Mouse (Mus musculus) cerebellum, adult 2 months (tissue): ENCODE data around the gene Hoxc5.

Experiments
- CTCF ChIP-seq: fragments of 200-500 bp; IDR thresholded peaks from 2 replicates; pipeline ENCODE4 v1.5.1; 2011; ENCODE audit warnings: low read depth, mild to moderate bottlenecking, control low read depth, low read length, moderate library complexity, borderline replicate concordance; ENCODE audit not compliant: insufficient read depth
- POLR2A ChIP-seq: fragments of 200-500 bp; IDR thresholded peaks from 2 replicates; pipeline ENCODE4 v1.6.1; 2011; ENCODE audit warnings: low read length, control low read depth, borderline replicate concordance; ENCODE audit not compliant: insufficient read depth

DNA sequence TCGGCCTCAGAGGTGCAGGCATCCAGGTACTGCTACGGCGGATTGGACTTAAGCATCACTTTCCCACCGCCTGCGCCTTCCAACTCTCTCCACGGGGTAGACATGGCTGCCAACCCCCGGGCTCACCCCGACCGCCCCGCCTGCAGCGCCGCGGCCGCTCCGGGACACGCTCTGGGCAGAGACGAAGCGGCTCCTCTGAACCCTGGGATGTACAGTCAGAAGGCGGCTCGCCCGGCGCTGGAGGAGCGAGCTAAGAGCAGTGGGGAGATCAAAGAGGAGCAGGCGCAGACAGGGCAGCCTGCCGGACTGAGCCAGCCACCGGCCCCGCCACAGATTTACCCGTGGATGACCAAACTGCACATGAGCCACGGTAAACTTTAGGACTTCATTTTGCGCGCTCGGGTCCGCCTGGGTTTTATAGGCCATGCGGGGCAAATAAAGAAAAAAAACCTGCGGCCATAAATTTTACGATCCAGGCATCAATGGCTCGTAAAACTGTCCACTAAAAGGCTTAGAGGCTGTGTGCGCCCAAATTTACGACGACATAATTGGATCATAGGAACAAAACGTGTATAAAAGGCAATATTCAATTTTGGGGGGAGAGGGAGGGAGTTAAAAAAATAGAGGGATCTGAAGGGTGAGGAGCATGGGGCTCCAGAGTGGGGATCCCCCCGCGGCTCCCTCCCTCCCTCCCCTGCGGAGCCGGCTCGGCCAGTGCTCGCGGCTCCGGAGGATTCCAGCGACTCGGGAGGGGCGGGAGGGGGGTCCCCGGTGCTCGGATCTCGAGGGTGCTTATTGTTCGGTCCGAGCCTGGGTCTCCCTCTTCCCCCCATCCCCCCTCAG lies 47.1 kb downstream of the Hoxc5 start:
- TF ChIP-seq CTCF (no peak), POLR2A (no peak)
